Mouse (Mus musculus) cortical plate, adult 2 months (tissue): ENCODE data around the gene Btbd19.

ENCODE experiments used
- CTCF ChIP-seq: fragments of 200-500 bp; IDR thresholded peaks from 2 replicates; pipeline ENCODE4 v1.5.1; 2011; ENCODE audit warnings: mild to moderate bottlenecking, control low read depth, low read length; ENCODE audit not compliant: insufficient read depth; ENCODE audit errors: extremely low read depth
- POLR2A ChIP-seq: fragments of 200-500 bp; IDR thresholded peaks from 2 replicates; pipeline ENCODE4 v1.6.1; 2011; ENCODE audit warnings: mild to moderate bottlenecking, low read length, control low read depth; ENCODE audit not compliant: insufficient read depth; ENCODE audit errors: extremely low read depth

DNA sequence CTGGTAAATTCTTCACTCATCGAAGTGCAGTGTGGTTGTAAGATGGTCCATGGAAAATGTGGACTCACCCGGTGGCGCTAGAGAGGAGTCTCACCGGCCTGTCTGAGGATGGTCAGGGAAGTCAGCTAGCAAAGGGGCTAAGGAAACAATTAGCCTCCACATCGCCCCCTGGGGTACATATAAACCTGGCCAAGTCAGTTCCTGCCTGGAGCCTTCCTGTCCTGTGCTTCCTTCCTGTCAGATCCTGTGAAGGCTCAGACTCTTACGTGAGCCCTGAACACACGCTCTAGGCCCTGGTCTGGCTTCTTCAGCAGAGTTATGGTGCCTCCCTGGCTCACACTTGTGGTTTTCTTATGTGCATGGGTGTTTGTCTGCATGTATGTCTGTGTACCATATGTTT is 24.3 kb downstream of the Btbd19 start:
- TF ChIP-seq POLR2A (no peak), CTCF (no peak)
